Mouse (Mus musculus) T-helper 2 cell (primary cell): ENCODE measurements around the gene Kif14.
"Not testable (repeated sequence)": the region's sequence is repeated elsewhere in the genome, so short reads cannot be mapped to it uniquely, and the experiment has no call there.

Experiments
- in situ Hi-C: fragments of 300-600 bp; cut with MboI, MseI; formaldehyde crosslinking; loops from one replicate; pipeline ENCODE4 v1.15.1; 2025; ENCODE audit warnings: high pct_unique_total_duplicates

Gene Kif14

GRCm38 (mm10) chr1:136470471-136470870, 4.3 kb downstream of the Kif14 start:
- in situ Hi-C loops, result no loop called here

DNA sequence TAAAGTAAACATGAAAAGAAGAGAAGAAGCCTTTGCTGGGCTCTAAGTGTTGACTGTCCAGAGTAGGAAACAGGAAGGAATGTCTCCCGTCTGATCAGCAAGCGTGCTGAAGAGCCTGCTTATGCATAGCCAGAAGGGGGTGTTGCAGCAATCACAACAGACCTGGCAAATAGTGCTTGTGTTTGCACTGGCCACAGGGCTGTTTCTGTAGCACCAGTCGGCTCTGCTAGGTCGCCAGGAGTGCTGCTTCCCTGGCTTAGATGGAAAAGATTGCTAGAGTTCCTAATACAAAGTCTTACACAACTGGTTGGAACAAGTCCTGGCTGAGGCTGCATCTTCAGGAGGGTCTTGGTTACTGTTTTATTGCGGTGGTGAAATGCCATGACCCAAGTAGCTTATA, 25.5 kb downstream of the Kif14 start:
- in situ Hi-C loops, result no loop called here

- in situ Hi-C loops, result no loop called here
Measured at GRCm38 (mm10) chr1:136492232-136492631, 26.1 kb downstream of the Kif14 start.

GRCm38 (mm10) chr1:136499317-136499716, 33.2 kb downstream of the Kif14 start:
- in situ Hi-C loops, result no loop called here

- in situ Hi-C loops, result no loop called here
Measured at GRCm38 (mm10) chr1:136502936-136503335, 36.8 kb downstream of the Kif14 start.

GRCm38 (mm10) chr1:136506255-136506654, 40.1 kb downstream of the Kif14 start:
- in situ Hi-C loops, result not testable (repeated sequence)

DNA sequence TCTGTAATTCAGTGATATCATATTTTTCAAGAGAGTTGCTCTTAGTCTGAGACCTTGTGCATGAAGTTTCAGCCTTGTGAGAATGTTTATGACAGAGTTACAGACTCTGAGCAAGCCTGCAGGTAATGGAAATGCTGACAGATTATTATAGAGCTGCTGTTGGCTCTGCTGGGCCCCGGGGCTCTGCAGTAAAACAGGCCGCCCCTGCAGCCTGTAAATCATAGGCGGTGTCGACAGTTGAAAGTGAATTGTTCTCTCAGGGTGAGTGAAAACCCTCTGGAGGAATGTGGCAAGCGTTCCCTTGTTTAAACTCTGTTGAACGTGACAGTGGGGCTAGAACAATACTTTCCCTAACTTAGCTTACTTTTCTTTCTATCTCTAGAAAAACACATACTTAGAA, 46.2 kb downstream of the Kif14 start:
- in situ Hi-C loops, result no loop called here

GRCm38 (mm10) chr1:136513181-136513580, 47.0 kb downstream of the Kif14 start:
- in situ Hi-C loops, result no loop called here

GRCm38 (mm10) chr1:136518699-136519356, 52.7 kb downstream of the Kif14 start:
- in situ Hi-C loops, result loop anchor here (5.0 kb wide), 1 partner anchor 57 kb away; no protein-coding TSS in a partner anchor

- in situ Hi-C loops, result no loop called here
Measured at GRCm38 (mm10) chr1:136521363-136521937, 55.3 kb downstream of the Kif14 start.

GRCm38 (mm10) chr1:136524917-136525316, 58.8 kb downstream of the Kif14 start:
- in situ Hi-C loops, result no loop called here

- in situ Hi-C loops, result no loop called here
Measured at GRCm38 (mm10) chr1:136525818-136526217, 59.7 kb downstream of the Kif14 start.

DNA sequence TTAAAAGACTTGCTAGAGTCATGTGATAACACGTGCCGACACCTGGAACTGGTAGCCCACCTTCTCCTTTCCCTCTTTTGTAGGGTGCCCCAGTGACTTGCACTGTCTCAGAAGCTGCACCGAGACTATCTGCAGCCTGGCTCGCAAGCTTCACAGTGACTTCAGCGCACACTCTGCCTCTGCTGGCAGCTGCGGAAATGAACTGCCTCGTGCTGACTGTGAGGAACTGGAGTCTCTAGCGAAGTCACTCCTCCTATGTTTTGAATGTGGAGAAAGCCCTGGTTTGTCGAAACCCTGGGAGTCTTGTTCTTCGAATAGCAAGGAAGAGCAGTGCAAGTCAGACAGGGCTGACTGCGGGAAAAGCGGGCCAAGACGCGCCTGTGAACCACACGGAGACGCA, 61.0 kb downstream of the Kif14 start:
- in situ Hi-C loops, result no loop called here

- in situ Hi-C loops, result no loop called here
Measured at GRCm38 (mm10) chr1:136532556-136532955, 66.4 kb downstream of the Kif14 start.

DNA sequence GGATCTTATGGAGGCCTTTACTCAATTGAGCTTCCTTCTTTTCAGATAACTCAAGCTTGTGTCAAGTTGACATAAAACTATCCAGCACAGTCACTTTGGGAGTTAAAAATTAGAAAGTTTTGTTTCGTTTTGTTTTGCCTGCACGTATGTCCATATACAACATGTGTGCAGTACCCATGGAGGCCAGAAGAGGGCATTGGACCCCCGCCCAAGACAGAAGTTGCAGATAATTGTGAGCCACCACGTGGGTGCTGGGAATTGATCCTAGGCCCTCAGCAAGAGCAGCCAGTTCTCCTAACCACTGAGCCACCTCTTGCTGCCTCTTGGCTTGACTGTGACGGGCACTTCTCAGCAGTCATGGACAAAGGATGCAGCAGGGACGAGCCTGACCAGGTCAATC, 70.8 kb downstream of the Kif14 start:
- in situ Hi-C loops, result no loop called here

GRCm38 (mm10) chr1:136538247-136538646, 72.1 kb downstream of the Kif14 start:
- in situ Hi-C loops, result no loop called here

GRCm38 (mm10) chr1:136540407-136540895, 74.3 kb downstream of the Kif14 start:
- in situ Hi-C loops, result no loop called here

DNA sequence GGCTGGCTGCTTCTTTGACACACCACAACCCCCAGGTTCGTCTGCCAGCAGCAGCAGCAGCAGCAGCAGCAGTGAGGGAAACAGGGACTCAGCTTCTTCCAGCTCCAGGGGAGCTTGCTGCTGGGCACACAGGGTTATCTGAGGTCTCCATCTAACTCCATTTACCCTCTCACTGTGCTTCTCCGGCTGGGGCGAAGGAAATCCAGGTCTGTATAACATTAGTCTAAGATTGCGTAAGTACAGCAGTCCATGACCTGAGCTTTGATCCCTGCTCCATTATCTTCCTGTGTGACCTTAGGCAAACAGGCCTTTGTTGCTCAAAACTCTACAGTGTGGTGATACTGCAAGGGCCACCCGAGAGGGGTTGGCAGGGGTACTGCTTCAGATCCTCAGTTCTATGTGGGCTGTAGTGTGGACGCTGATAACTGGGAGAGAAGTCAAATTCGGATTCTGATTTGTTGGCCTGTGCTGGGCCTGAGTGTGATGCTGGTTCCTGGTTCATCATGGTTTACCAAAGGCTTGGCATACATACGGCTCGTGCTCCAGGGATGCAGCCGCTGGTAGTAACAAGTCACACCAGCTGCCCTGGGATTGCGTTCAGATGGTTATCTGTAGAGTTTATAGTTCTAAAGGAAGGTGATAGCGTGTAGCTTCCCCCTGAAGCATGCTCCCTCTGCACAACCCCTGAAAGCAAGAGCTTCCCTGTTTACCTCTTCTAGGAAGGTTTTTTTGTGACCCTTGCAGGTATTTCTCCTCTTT, 75.7 kb downstream of the Kif14 start:
- in situ Hi-C loops, result no loop called here

GRCm38 (mm10) chr1:136543920-136544319, 77.8 kb downstream of the Kif14 start:
- in situ Hi-C loops, result no loop called here

- in situ Hi-C loops, result no loop called here
Measured at GRCm38 (mm10) chr1:136547068-136547467, 80.9 kb downstream of the Kif14 start.

- in situ Hi-C loops, result loop anchor here (5.0 kb wide), 1 partner anchor 192 kb away; no protein-coding TSS in a partner anchor
Measured at GRCm38 (mm10) chr1:136550285-136550684, 84.1 kb downstream of the Kif14 start.

- in situ Hi-C loops, result loop anchor here (5.0 kb wide), 1 partner anchor 191 kb away; no protein-coding TSS in a partner anchor
Measured at GRCm38 (mm10) chr1:136550851-136551540, 84.9 kb downstream of the Kif14 start.
